Mouse (Mus musculus): ENCODE data around the gene Ank3.

DNA sequence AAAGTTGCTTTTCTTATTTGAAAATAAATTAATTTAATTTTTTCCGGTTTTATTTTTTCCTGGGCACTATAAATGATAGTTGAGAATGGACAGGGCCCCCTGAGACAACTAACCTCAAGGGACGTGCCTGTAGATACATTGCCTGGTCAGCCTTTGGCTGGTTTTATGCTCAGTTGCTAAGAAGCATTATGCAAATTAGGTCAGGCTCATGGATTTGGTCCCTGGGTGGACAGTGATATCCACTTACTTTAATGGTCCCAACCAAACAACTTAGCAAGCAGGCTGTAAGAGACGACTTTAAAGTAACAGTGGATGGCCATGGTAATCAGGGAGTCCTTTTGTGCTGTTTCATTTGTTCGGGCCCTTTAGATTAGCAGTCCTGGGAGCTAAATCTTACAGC, 392.0 kb downstream of the Ank3 start:
- no peak for TF ChIP-seq CTCF (IDR thresholded peaks at IDR 0.05; ENCODE audit: borderline replicate concordance, extremely low read depth, insufficient read depth, insufficient read length)
- TF ChIP-seq POLR2A (IDR thresholded peaks at IDR 0.05; ENCODE audit: borderline replicate concordance, extremely low read depth, insufficient read depth, insufficient read length, poor library complexity, severe bottlenecking), result no peak

Measured in brain, embryonic 14.5 days (tissue).